Mouse (Mus musculus): Measurements from ENCODE around the gene Tbc1d8b.
A peak's percentile ranks its signal among the peaks of the same experiment; 100 is the strongest.
"Not testable (repeated sequence)": the region's sequence is repeated elsewhere in the genome, so short reads cannot be mapped to it uniquely, and the experiment has no call there.

Gene Tbc1d8b

DNA sequence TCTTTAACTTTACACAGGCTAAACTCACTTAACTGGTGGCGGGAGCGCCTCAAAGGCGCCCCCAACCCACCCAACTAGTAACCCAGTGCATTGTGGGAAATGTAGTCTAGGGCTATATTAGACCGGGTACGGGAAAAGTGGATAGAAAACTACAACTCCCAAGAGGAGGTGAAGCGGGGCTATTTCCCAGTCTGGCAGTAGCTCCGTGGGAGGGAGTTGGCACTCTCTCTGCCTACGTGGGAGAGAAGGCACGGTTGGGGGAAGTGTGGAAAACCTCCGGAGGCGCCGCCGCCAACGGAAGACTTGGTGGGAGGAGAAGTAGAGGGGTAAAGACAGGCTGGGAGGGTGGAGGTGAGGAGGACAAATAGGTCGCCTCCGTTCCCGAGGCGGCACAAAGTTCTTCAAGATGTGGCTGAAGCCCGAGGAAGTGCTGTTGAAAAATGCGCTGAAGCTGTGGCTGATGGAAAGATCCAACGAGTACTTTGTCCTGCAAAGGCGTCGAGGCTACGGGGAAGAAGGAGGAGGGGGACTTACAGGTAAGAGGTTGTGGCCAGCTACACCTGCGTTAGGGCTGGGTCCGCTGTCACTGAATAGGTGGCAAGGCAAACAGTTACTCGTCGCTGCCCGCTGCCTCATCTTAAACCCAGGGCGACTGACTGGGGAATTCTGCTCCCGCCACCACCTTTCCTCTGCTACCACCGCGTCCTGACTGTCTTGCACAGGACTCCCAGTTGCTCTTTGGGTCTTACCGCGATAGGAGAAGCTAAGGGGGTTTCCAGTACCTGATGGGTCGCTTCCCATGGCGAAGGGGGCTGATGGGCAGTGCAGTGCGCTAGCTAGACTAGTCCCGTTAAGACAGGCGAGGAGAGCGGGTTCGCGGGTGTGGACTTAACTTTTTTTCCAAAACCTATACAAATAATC is at the start of gene Tbc1d8b:
TSS of gene Tbc1d8b (plus strand) at position 222 of the 921 bp plus-strand sequence.
- DNase-seq, result peak; percentile 81

GRCm38 (mm10) chrX:139639744-139640143 is 45.1 kb upstream of the Tbc1d8b start:
- no peak for DNase-seq

GRCm38 (mm10) chrX:139640418-139640817 is 44.4 kb upstream of the Tbc1d8b start:
- DNase-seq, result no peak

DNA sequence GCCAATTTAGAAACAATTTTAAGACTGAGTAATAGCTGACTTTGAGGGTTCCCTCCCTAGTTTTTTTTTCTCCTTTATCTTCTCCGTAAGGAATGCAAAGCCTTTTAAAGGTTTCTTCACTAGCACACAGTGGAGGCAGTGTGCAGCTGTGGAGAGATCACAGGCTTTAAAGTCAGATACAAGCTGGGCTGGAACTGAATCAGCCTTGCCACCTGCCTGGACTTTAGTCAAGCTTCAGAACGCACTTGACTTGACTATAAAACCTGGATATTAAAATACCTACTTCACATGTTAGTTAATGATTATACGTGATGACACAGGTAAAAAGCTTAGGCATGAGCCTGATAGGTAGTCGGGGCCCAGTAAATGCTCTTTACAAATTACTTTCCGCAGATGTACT is 32.6 kb upstream of the Tbc1d8b start:
- DNase-seq, result no peak

DNA sequence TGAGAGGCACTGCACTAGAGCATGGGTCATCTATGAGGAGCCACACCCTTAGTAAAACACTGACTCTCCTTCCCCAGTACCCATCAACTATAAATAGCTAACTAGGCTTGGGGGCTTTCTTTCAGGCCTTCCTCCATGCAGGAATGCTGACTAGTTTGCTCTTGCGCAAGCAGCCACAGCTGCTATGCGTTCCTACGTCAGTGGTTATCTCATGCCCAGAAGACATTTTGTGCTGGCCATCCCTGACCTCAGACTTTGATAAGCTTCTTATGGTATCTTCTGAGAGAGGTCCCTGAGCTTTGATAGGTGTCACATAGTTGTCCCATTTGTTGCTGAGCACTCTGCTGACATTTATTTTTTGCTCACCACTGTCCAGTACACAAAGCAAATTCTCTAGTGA is 31.5 kb upstream of the Tbc1d8b start:
- DNase-seq, result no peak

- no peak for DNase-seq
These were observed 30.3 kb upstream of the Tbc1d8b start for GRCm38 (mm10) chrX:139654350-139655063.

- no peak for DNase-seq
These were observed 22.7 kb upstream of the Tbc1d8b start for GRCm38 (mm10) chrX:139662111-139662510.

GRCm38 (mm10) chrX:139665829-139666228 is 19.0 kb upstream of the Tbc1d8b start:
- no peak for DNase-seq

GRCm38 (mm10) chrX:139684410-139684774 is 404 bp upstream of the Tbc1d8b start:
- DNase-seq, result no peak

- DNase-seq, result no peak
These were observed 29.6 kb downstream of the Tbc1d8b start, which contains the start of gene Gm15013 for GRCm38 (mm10) chrX:139714381-139714780. Gm15013 (minus strand) TSS chrX:139714481.

GRCm38 (mm10) chrX:139722350-139722749 is 37.6 kb downstream of the Tbc1d8b start:
- DNase-seq, result no peak

DNA sequence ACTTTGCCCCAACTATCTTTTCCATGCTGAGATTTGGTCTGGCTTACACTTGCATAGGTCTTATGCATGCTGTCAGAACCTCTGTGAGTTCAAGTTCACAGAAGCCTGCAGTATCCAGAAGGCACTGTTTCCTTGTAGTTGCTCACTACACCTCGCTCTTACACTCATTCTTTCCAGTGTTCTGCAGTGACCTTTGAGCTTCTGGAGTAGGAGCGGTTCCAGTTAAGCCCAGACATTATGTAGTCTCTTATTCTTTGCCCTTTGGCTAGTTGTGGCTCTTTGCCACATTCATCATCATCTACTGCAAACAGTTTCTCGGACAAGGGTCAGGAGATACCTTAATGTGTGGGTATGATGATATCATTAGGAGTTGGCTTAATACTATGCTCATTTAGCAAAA is 45.7 kb downstream of the Tbc1d8b start:
- peak; percentile 3 for DNase-seq

- DNase-seq, result no peak
These were observed 52.3 kb downstream of the Tbc1d8b start for GRCm38 (mm10) chrX:139737066-139737465.

GRCm38 (mm10) chrX:139751855-139752254 is 67.1 kb downstream of the Tbc1d8b start:
- peak; percentile 43 for DNase-seq

DNA sequence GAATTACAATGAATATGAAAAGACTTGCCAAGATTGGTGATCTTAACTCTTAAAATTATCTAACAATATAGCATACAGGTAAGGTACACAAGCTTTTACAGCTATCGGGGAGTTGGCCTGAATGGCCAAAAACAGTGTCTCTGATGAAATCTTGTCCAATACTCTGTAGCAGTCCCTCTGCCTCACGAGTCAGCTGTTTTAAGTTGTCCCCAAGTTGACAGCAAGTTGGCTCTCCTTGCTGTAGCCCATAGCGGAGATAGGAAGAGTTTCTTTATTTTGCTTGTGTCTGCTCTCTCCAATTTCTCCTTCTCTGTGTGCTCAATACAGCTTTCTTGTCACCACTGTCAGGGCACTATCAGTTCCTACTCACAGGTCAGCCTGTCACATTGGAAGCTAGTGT is 73.8 kb downstream of the Tbc1d8b start:
- DNase-seq, result not testable (repeated sequence)

DNA sequence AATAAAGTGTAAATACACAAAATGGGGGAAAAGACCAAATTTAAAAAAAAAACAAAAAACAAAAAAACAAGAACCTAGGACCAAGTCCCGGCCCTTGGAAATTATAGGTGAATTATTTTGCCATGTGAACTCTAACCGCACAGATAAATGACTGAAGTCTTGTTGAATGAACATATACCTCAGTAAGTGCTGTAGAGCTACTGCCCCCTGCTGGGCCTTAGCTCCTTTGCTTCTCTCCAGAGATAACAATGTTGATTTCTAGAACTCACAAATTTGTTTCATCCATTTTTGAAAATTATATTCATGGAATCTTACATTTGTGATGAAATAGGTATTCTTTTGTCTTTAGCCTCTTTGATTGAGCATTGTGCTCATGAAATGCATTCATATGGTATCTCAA is 77.8 kb downstream of the Tbc1d8b start:
- peak; percentile 36 for DNase-seq

GRCm38 (mm10) chrX:139769975-139770637 is 85.3 kb downstream of the Tbc1d8b start:
- no peak for DNase-seq

DNA sequence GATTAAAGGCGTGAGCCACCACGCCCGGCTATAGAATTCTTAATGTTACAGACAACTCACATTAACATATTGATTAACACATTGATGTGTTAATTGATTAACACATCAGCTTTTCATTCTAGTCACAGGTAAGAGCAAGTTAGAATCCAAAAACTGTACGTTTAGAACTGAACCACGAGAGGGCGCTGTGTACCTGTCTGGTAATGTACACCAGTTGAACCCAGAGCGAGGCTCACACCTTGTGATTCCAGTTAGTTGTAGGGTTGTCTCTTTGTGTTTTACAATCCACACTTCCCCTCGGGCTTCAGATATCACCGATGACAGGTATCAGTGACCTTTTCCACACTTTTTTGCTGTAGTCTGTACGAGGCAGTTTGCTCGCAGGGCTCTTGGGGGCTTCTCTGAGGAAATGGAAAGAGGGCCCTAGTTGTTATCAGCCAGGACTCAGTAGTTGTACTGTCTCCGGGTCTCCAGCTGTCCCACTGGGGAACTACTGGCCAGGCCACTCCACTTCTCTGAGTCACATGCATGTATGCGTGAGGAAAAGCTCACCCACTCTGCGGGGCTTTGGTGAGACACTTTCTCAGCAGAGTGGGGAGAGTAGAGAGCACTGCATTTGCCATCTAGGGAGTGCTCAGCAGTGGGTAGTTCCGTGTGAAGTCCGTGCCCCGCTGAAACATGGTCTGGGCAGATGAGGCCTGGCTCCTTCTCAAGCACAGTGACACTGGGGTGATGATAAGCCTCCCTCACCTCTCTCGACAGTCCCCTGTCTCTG is 89.7 kb downstream of the Tbc1d8b start:
- DNase-seq, result peak; percentile 38

- no peak for DNase-seq
These were observed 90.4 kb downstream of the Tbc1d8b start for GRCm38 (mm10) chrX:139775084-139775612.

DNA sequence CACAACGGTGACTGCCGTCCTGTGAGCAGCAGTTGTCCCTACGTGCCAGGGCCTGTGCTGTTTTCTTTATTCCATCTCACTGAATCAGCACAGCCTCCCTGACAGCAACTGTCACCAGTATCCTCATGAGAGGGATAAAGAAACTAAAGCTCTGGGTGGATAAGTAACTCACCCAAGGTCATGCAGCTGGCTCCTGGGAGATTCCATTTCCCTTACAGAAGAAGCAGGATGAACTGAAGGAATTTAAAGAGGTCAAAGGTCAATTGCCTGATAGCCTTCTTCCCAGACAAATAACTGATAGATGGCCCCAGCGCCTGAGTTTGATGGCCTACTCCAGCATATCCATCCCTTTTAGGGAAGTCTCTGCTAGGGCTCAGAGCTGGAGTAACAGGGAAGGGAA is 92.6 kb downstream of the Tbc1d8b start:
- DNase-seq, result no peak

GRCm38 (mm10) chrX:139778886-139779285 is 94.1 kb downstream of the Tbc1d8b start:
- DNase-seq, result no peak

DNA sequence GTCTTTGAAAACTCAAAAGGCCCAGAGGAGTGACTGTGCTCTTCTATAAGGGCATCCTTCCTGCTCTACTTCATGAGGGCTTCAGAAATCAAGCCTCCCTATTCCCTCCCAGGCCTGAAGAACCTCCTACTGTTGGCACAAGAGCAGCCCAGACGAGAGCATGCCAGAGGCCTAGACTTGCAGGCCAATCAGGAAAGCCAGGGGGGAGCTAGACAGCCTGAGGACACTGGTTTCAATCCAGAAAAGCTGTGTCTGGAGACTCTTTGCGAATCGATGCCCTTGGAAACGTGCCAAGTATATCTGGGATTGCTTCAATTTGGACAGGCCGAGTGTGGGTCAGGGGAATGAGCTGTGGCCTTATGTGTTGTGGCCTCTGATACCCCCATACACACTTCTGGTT is 94.6 kb downstream of the Tbc1d8b start:
- no peak for DNase-seq

Data from kidney, adult 18-20 months (tissue).